Mouse (Mus musculus): ENCODE data around the gene Gm7145.
"Not testable (repeated sequence)": the region's sequence is repeated elsewhere in the genome, so short reads cannot be mapped to it uniquely, and the experiment has no call there.

Gm7145 gene

DNA sequence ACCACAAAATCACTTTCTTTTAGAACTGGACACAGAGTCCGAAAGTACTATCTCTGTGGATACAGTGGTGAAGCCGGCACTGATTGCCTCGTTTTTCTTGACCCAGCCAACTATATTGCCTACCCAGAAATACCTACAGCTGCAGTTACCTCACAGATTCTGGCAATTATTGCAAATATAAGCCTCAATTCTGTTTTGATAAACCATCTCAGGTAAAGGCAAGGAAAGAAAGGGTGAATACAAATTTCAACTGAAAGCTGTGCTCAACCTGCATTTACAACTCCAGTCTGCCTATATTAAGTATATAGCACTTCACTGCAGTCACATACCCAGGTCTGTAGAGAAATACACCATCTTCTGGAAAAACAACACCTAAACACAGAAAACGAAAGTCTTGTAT, at the start of gene Gm7145:
Gm7145 (plus strand) TSS at position 301 of the 400 bp plus-strand sequence.
- no peak for DNase-seq

DNA sequence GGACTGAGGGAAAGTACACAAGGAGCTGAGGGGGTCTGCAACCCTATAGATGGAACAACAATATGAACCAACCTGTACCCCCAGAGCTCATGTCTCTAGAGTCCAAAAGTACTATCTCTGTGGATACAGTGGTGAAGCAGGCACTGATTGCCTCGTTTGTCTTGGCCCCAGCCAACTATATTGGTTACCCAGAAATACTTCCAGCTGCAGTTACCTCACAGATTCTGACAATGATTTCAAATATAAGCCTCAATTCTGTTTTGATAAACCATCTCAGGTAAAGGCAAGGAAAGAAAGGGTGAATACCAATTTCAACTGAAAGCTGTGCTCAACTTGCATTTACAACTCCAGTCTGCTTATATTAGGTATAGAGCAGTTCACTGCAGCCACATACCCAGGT, 38.0 kb upstream of the Gm7145 start, which contains the start of gene Gm28168:
Gm28168 (plus strand) TSS at position 301 of the 400 bp plus-strand sequence.
- DNase-seq: not testable (repeated sequence)

DNA sequence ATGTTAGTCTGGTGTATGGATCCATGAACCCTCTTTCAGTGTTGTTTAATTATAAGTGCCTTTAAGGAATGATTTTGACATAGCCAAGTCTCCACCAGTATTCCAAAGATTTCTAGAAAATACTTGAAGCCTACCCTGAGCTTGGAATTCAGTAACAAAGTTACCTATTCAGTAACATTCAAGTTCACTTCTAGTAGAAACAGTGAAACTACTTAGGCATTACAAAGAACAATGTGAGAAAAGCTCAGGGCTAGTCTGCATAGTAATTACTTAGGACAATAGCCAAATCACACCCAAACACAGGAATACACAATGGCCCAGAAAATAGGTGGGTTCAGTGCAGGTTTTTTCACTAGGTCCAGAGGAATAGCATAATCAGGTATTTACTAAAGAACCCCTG, 38.1 kb downstream of the Gm7145 start:
- not testable (repeated sequence) for DNase-seq

DNA sequence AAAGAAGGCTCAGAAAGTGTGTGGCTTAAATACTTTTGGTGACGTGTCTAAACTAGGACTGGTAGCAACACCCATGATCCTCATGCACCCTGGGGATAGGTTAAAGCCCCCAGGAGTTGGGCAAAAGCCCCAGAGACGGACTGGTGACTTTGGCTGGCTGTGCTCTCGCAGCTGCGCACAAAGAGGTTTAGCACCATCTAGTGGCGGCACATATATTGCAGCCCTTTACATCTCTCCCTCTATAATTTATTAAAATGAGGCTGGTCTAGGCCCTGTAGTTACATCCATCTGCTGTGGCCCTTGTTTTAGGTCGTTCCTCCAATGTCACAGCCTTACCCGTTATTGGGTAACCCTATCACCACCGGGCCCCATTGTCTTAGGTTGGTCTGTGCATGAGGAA, 47.0 kb downstream of the Gm7145 start:
- DNase-seq: not testable (repeated sequence)

All from thymus, postnatal 36 days (tissue).